Mouse (Mus musculus): ENCODE data around the gene Scgb1b27. TPM values are rescaled to one million over a fixed set of nuclear protein-coding genes. Genes with fewer than 3 reads are reported as not detected.

Gene Scgb1b27
- total and polyA plus RNA-seq, 3 experiments, result 0.44 TPM; not detected in 2

Other genes with a start within 250 kb of the Scgb1b27 start
- not detected in 2 replicates for gene Scgb2b26, start 76.4 kb upstream of the Scgb1b27 start, total RNA-seq (2014; fragmentation: Nextera tagmentation)
- gene Scgb2b26, start 76.4 kb upstream of the Scgb1b27 start, total RNA-seq (2017), result not detected in 2 replicates
- not detected in 2 replicates for gene Scgb2b26, start 76.4 kb upstream of the Scgb1b27 start, polyA plus RNA-seq (2012)
- not detected in 2 replicates for gene Scgb2b27, start 7.5 kb upstream of the Scgb1b27 start, total RNA-seq (2014; fragmentation: Nextera tagmentation)
- 0.06 and 0.16 TPM in 2 replicates for gene Scgb2b27, start 7.5 kb upstream of the Scgb1b27 start, total RNA-seq (2017)
- not detected in 2 replicates for gene Scgb2b27, start 7.5 kb upstream of the Scgb1b27 start, polyA plus RNA-seq (2012)
- gene Scgb1b30, start 73.9 kb downstream of the Scgb1b27 start, total RNA-seq (2014; fragmentation: Nextera tagmentation), result not detected in 2 replicates
- gene Scgb1b30, start 73.9 kb downstream of the Scgb1b27 start, total RNA-seq (2017), result not detected in 2 replicates
- not detected in 2 replicates for gene Scgb1b30, start 73.9 kb downstream of the Scgb1b27 start, polyA plus RNA-seq (2012)
- gene Wtip, start 111.8 kb downstream of the Scgb1b27 start, total RNA-seq (2014; fragmentation: Nextera tagmentation), result not detected in 2 replicates
- gene Wtip, start 111.8 kb downstream of the Scgb1b27 start, total RNA-seq (2017), result not detected in 2 replicates
- not detected in 2 replicates for gene Wtip, start 111.8 kb downstream of the Scgb1b27 start, polyA plus RNA-seq (2012)
- 251 and 253 TPM in 2 replicates for gene Uba2, start 148.1 kb downstream of the Scgb1b27 start, total RNA-seq (2014; fragmentation: Nextera tagmentation)
- gene Uba2, start 148.1 kb downstream of the Scgb1b27 start, total RNA-seq (2017), result 334 TPM in 2 replicates
- gene Uba2, start 148.1 kb downstream of the Scgb1b27 start, polyA plus RNA-seq (2012), result 57.5 and 69.1 TPM in 2 replicates
- 36.6 and 38.6 TPM in 2 replicates for gene Pdcd2l, start 175.2 kb downstream of the Scgb1b27 start, total RNA-seq (2014; fragmentation: Nextera tagmentation)
- gene Pdcd2l, start 175.2 kb downstream of the Scgb1b27 start, total RNA-seq (2017), result 48.3 and 49.8 TPM in 2 replicates
- 6.9 and 8.0 TPM in 2 replicates for gene Pdcd2l, start 175.2 kb downstream of the Scgb1b27 start, polyA plus RNA-seq (2012)
- 522 and 617 TPM in 2 replicates for gene Gpi1, start 208.9 kb downstream of the Scgb1b27 start, total RNA-seq (2014; fragmentation: Nextera tagmentation)
- 590 and 664 TPM in 2 replicates for gene Gpi1, start 208.9 kb downstream of the Scgb1b27 start, total RNA-seq (2017)
- 3,102 and 4,494 TPM in 2 replicates for gene Gpi1, start 208.9 kb downstream of the Scgb1b27 start, polyA plus RNA-seq (2012)
- not detected in 2 replicates for gene Gm6096, start 229.6 kb downstream of the Scgb1b27 start, total RNA-seq (2014; fragmentation: Nextera tagmentation)
- not detected in 2 replicates for gene Gm6096, start 229.6 kb downstream of the Scgb1b27 start, total RNA-seq (2017)
- not detected in 2 replicates for gene Gm6096, start 229.6 kb downstream of the Scgb1b27 start, polyA plus RNA-seq (2012)